Comparison of ENCODE assay signal across 17 mouse cellular contexts in genomic region chr12:3835576-3835975, GRCm38 (mm10). TPM values are rescaled to one million over a fixed set of nuclear protein-coding genes. Genes with fewer than 3 reads are reported as not detected.
DNase-seq lines count a peak whose midpoint lies in the region; ATAC-seq and TF ChIP-seq lines count a peak whose summit lies in the region.
"Had no signal": no experiment of that assay in that cellular context is flagged by ENCODE, and none has a peak within 500 bp of the region (broad histone marks: within the 10 kb centered on the region; RNA-seq: fewer than 3 reads in every experiment).

No protein-coding gene starts in this region.

- peak overlapping the region; percentile 91 for H3K4me3 ChIP-seq in megakaryocyte, embryonic 14.5 days (replicated peaks)
- H3K4me3 ChIP-seq in CH12.LX (replicated peaks in 1 of 3; ENCODE audit: low read depth in 2 of 3, low read length in 2 of 3, poor library complexity in 1 of 3), result peak overlapping the region in 1 of 3 experiments; percentile 45
- H3K4me3 ChIP-seq: erythroblast, embryonic 14.5 days; left cerebral cortex, adult 2 months; lung, embryonic 15.5 days; midbrain, embryonic 13.5 days had no signal

- intact Hi-C loops in left cerebral cortex, postnatal 25 days (cut with DNase I), result loop anchor here (2.0 kb wide), 1 partner anchor 29 kb away; the partner anchor contains the start of gene Dnmt3a

- no peak overlapping the region; the same call in 1 of the 2 replicates for H3K9ac ChIP-seq in CH12.LX (ENCODE audit: insufficient read depth, low read depth)

- H3K4me2 ChIP-seq in CH12.LX (ENCODE audit: insufficient read depth, low read depth, poor library complexity, severe bottlenecking), result peak overlapping the region; percentile 78

- TF ChIP-seq POLR2A in CH12.LX (IDR thresholded peaks at IDR 0.05; ENCODE audit: low read depth, low read length), result no peak

- TF ChIP-seq CTCF in CH12.LX (conservative IDR thresholded peaks at IDR 0.05 in 1 of 2, IDR thresholded peaks at IDR 0.05 in 1 of 2; ENCODE audit: low read depth in 2 of 2, low read length in 2 of 2), result no peak

- no peaks in the 10 kb centered on the region; the same call in 1 of the 2 replicates for H3K79me2 ChIP-seq in CH12.LX (replicated peaks; ENCODE audit: control insufficient read depth, extremely low read depth, insufficient read depth, poor library complexity, severe bottlenecking)

- H3K27ac ChIP-seq in CH12.LX (ENCODE audit: insufficient read depth, low read depth), result peak overlapping the region; percentile 95; the same call in 1 of the 2 replicates

- no peak for ATAC-seq in megakaryocyte, adult 5-6 weeks (ENCODE audit: poor library complexity, severe bottlenecking)
- ATAC-seq: hindbrain, embryonic 16.5 days had no signal

- in situ Hi-C loops in CH12.LX (cut with MboI; ENCODE audit: low pct_ligation_motif_present, low pct_unique_long_range_greater_than_20kb, low sequenced_read_pairs), result loop anchor here (25.0 kb wide), 1 partner anchor 173 kb away; no protein-coding TSS in a partner anchor

- H3K27me3 ChIP-seq in megakaryocyte, embryonic 14.5 days (replicated peaks), result no peaks in the 10 kb centered on the region
- no peaks in the 10 kb centered on the region for H3K27me3 ChIP-seq in CH12.LX (replicated peaks)
- H3K27me3 ChIP-seq: heart, embryonic 15.5 days; lung, embryonic 15.5 days; midbrain, embryonic 13.5 days had no signal

- dilution Hi-C loops in CH12.LX (cut with MboI; ENCODE audit: extremely low pct_ligation_motif_present, extremely low pct_unique_long_range_greater_than_20kb, low sequenced_read_pairs), result no loop called here

- no peak for TF ChIP-seq RAD21 in CH12.LX (IDR thresholded peaks at IDR 0.05; ENCODE audit: low read depth, low read length)

- peak; percentile 69 for DNase-seq in adrenal gland, adult 2 months
- no peak for DNase-seq in adrenal gland, postnatal 10 days
- peak; percentile 37 for DNase-seq in CH12.LX (ENCODE audit: extremely low read depth)
- peak; percentile 51 for DNase-seq in naive thymus-derived CD4-positive, alpha-beta T cell, adult 2 months (ENCODE audit: low read depth)
- no peak for DNase-seq in left cerebral cortex, adult 11 months (ENCODE audit: low spot score)
- DNase-seq in left cerebral cortex, postnatal 25 days (ENCODE audit: low spot score in 2 of 2), result no peak
- DNase-seq: gastrocnemius, postnatal 25 days; kidney, adult 11 months had no signal

- H3K9me3 ChIP-seq in megakaryocyte, embryonic 14.5 days, result no peaks in the 10 kb centered on the region
- H3K9me3 ChIP-seq in CH12.LX (replicated peaks; ENCODE audit: low read length), result no peaks in the 10 kb centered on the region
- H3K9me3 ChIP-seq: heart, embryonic 15.5 days; limb, embryonic 10.5 days; lung, embryonic 15.5 days; midbrain, embryonic 13.5 days had no signal

- peaks cover 66% of the 10 kb centered on the region for H3K36me3 ChIP-seq in megakaryocyte, embryonic 14.5 days (replicated peaks; ENCODE audit: low read length)
- peaks cover 37 to 53% of the 10 kb centered on the region in 2 experiments for H3K36me3 ChIP-seq in CH12.LX (replicated peaks in 1 of 2; ENCODE audit: control insufficient read depth in 1 of 2, insufficient read depth in 1 of 2, low read length in 1 of 2)

- peaks cover 96% of the 10 kb centered on the region for H3K4me1 ChIP-seq in megakaryocyte, embryonic 14.5 days
- peaks cover 26 to 90% of the 10 kb centered on the region in 2 experiments for H3K4me1 ChIP-seq in CH12.LX (ENCODE audit: control insufficient read depth in 1 of 2, insufficient read depth in 2 of 2)

- no peak for TF ChIP-seq EP300 in CH12.LX (IDR thresholded peaks at IDR 0.05; ENCODE audit: low read length)

TF ChIP-seq in CH12.LX, 34 proteins besides CTCF, POLR2A, EP300 and RAD21:
- TF ChIP-seq POLR2AphosphoS2 (IDR thresholded peaks at IDR 0.05; ENCODE audit: low read depth, low read length) (no peak), RCOR1 (conservative IDR thresholded peaks at IDR 0.05; ENCODE audit: low read depth, low read length) (no peak), MEF2A (IDR thresholded peaks at IDR 0.05; ENCODE audit: borderline replicate concordance, low read depth, low read length) (no peak), BHLHE40 (IDR thresholded peaks at IDR 0.05; ENCODE audit: low read depth, low read length) (peak; percentile 53), MAX (IDR thresholded peaks at IDR 0.05; ENCODE audit: low read length) (peak; percentile 69), MYC (IDR thresholded peaks at IDR 0.05; ENCODE audit: low read depth, low read length) (peak; percentile 74; the same call in 1 of the 2 replicates), ZKSCAN1 (IDR thresholded peaks at IDR 0.05; ENCODE audit: borderline replicate concordance, low read depth, low read length) (no peak), ETS1 (conservative IDR thresholded peaks at IDR 0.05; ENCODE audit: low read depth, low read length) (no peak)
TF ChIP-seq in CH12.LX: peak in this region for 3.

RNA-seq across cellular contexts. Expression of gene Dnmt3a, which starts 29.8 kb away (rescaled TPM):
- 10 to 100 TPM; 36.7 to 42.4 TPM for total RNA-seq in adrenal gland, adult 2 months (2021)
- 9.7 and 10.2 TPM in 2 replicates for polyA plus RNA-seq in adrenal gland, adult 2 months (2012; rRNA removed)
- 100 to 1,000 TPM in 1 of 2 experiments, 10 to 100 TPM in 1; 98.7 to 133 TPM for total RNA-seq in adrenal gland, postnatal 10 days (2021)
- polyA plus RNA-seq in megakaryocyte, embryonic 14.5 days (2012; ENCODE audit: insufficient read depth, low replicate concordance), result 27.5 and 30.1 TPM in 2 replicates
- 3.5 and 5.5 TPM in 2 replicates for total RNA-seq in megakaryocyte, adult 5-6 weeks (2015)
- total RNA-seq in megakaryocyte, adult 5-6 weeks (2017), result 5.3 and 13.8 TPM in 2 replicates
- 21.2 and 23.4 TPM in 2 replicates for total RNA-seq in CH12.LX (2012; rRNA removed)
- 15.4 and 15.5 TPM in 2 replicates for total RNA-seq in CH12.LX (2014; rRNA removed)
- polyA plus RNA-seq in CH12.LX (2012; ENCODE audit: insufficient read length, low read depth), result 61.5 TPM in 2 replicates
- 100 to 1,000 TPM; 138 to 148 TPM for total RNA-seq in left cerebral cortex, postnatal 25 days (2021)

Comparison
In these comparisons a context has a peak if more than half of its experiments do, and no peak if none do; other contexts are left out.
1. DNase-seq: peak in adrenal gland, adult 2 months (single experiment), CH12.LX (single experiment) and naive thymus-derived CD4-positive, alpha-beta T cell, adult 2 months (single experiment); none in adrenal gland, postnatal 10 days (single experiment), left cerebral cortex, adult 11 months (single experiment) and left cerebral cortex, postnatal 25 days (0 of 2).